In genomic region chr2:25211121-25211670, GRCm38 (mm10) we compare ENCODE assay signal across 8 mouse cellular contexts. TPM values are rescaled to one million over a fixed set of nuclear protein-coding genes. Genes with fewer than 3 reads are reported as not detected.
DNase-seq lines count a peak whose midpoint lies in the region; ATAC-seq lines count a peak whose summit lies in the region.

Nelfb (minus strand) TSS chr2:25211489.

- WGBS in intestine, embryonic 14.5 days, result 1% methylated on average over 41 of the region's 44 CpGs

- DNase-seq in adrenal gland, adult 2 months, result peak; percentile 95
- DNase-seq in embryo, embryonic 11 days, result peak; percentile 95
- DNase-seq in gastrocnemius, postnatal 25 days, result peak; percentile 89
- DNase-seq in intestine, embryonic 14.5 days (ENCODE audit: low spot score), result peak; percentile 98
- DNase-seq in left cerebral cortex, postnatal 14 days (ENCODE audit: low spot score in 2 of 2), result peak; percentile 76 to 80
- peak; percentile 83 for DNase-seq in right cerebral cortex, postnatal 14 days
- DNase-seq in urinary bladder, postnatal 25 days (ENCODE audit: low spot score), result peak; percentile 83

- peaks cover 15% of the 10 kb centered on the region for H3K4me1 ChIP-seq in intestine, embryonic 14.5 days (replicated peaks; ENCODE audit: control insufficient read depth, insufficient read depth, low read length)

- H3K9me3 ChIP-seq in intestine, embryonic 14.5 days (ENCODE audit: control insufficient read depth, low read length), result no peaks in the 10 kb centered on the region

- peak; percentile 92 for ATAC-seq in intestine, embryonic 14.5 days (replicated peaks; ENCODE audit: low FRiP score, low TSS enrichment, low read depth)
- ATAC-seq in megakaryocyte-erythroid progenitor cell, adult 5-6 weeks (replicated peaks; ENCODE audit: low FRiP score, low TSS enrichment, poor library complexity, severe bottlenecking), result peak; percentile 96

- no peaks in the 10 kb centered on the region for H3K27me3 ChIP-seq in intestine, embryonic 14.5 days (replicated peaks; ENCODE audit: control insufficient read depth, insufficient read depth, low read length)

- intact Hi-C loops in left cerebral cortex, postnatal 14 days (cut with DNase I), result no loop called here

- H3K9ac ChIP-seq in intestine, embryonic 14.5 days (ENCODE audit: low read length), result peak within 1 kb of the TSS; percentile 89

- peak within 1 kb of the TSS; percentile 95 for H3K4me2 ChIP-seq in intestine, embryonic 14.5 days (ENCODE audit: low read length)

- peak within 1 kb of the TSS; percentile 99 for H3K4me3 ChIP-seq in intestine, embryonic 14.5 days (ENCODE audit: low read depth, low read length)

- peaks cover 35% of the 10 kb centered on the region for H3K36me3 ChIP-seq in intestine, embryonic 14.5 days (ENCODE audit: control insufficient read depth, insufficient read depth, low read length)

- H3K27ac ChIP-seq in intestine, embryonic 14.5 days (ENCODE audit: low read depth), result peak within 1 kb of the TSS; percentile 83

RNA-seq across cellular contexts. Expression of gene Nelfb, which starts in this region (rescaled TPM):
- total RNA-seq in adrenal gland, adult 2 months (2021), result 10 to 100 TPM; 36.3 to 57.4 TPM
- 37.5 and 38.2 TPM in 2 replicates for polyA plus RNA-seq in adrenal gland, adult 2 months (2012; rRNA removed)
- 10 to 100 TPM; 20.5 to 22.3 TPM for total RNA-seq in gastrocnemius, postnatal 25 days (2021)
- 99.1 and 107 TPM in 2 replicates for polyA plus RNA-seq in intestine, embryonic 14.5 days (2014; fragmentation: Nextera tagmentation; extraction: Ambion mirVana)
- total RNA-seq in left cerebral cortex, postnatal 14 days (2021), result 10 to 100 TPM; 49.9 to 52.1 TPM
- total RNA-seq in megakaryocyte-erythroid progenitor cell, adult 5-6 weeks (2014; fragmentation: Nextera tagmentation), result 50.8 and 67.6 TPM in 2 replicates
- 26.4 and 28.2 TPM in 2 replicates for total RNA-seq in megakaryocyte-erythroid progenitor cell, adult 5-6 weeks (2017)

Comparison
In these comparisons a context has a peak if more than half of its experiments do, and no peak if none do; other contexts are left out.
1. Peak in every context shown above with its lines: DNase-seq, ATAC-seq, H3K4me3 ChIP-seq and H3K27ac ChIP-seq.